Mouse (Mus musculus): Measurements from ENCODE around the gene Aadac. TPM values are rescaled to one million over a fixed set of nuclear protein-coding genes. Genes with fewer than 3 reads are reported as not detected.

The Aadac gene
- not detected in 2 replicates for total RNA-seq (2017)

DNA sequence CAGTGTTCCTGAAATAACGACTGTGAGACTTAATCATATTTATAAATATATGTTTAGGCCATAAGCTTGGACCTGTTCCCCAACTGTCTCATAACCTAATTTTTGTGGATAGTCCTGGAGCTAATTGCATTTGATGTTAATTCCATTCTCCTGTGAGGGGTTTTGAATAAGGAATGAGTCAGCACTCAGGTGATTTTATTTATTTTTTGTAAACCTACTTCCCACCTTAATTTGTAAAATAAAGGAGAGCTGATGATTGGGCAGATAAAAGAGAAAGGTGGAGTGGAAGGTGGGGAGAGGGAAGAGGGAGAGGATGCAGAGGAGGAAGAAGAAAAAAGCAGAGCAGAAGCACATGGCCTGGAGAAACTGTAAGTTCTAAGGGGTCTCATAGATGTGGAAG, at the start of gene Aadac:
Gene Aadac (plus strand): TSS at position 301 of the 400 bp plus-strand sequence.
- no peak for ATAC-seq (replicated peaks; ENCODE audit: low read depth, poor library complexity, severe bottlenecking)

GRCm38 (mm10) chr3:60003622-60004021, 21.9 kb upstream of the Aadac start:
- no peak for ATAC-seq (replicated peaks; ENCODE audit: low read depth, poor library complexity, severe bottlenecking)

DNA sequence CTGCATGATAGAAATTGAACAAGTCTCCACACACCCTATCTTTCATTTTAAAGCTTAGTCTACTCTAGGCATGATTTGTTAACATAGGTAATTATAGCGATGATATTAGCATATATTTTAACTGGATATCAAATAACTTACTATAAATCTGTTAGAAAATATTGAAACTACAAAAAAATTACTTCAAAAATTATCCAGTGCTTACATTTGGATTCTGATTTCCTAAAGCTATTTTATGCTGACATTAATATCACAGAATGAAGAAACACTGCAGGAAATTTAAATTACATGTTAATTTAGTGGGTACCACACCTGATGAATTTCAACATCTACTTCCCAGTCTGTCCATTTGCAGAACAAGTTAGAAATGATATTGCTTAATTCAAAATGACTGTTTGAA, 19.1 kb upstream of the Aadac start, which contains the start of gene Aadacl2:
Gene Aadacl2 (plus strand): TSS at position 301 of the 400 bp plus-strand sequence.
- ATAC-seq (replicated peaks; ENCODE audit: low read depth, poor library complexity, severe bottlenecking), result no peak

DNA sequence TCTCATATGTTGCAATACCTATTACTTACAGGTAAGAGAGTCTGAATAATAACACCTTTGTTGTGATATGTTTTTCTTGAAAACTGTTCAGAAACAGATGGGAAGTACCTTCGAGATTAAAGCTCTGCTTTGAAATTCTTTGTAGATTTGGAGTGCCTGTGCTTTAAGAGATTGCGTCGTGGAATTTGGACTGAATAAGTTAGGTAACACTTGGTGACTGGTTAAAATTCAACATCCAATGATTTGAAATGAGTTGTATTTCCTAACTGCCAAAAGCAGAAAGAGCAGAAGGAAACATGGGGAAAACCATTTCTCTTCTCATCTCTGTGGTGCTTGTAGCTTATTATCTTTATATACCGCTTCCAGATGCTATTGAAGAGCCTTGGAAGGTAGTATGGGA, 6.0 kb downstream of the Aadac start:
- no peak for ATAC-seq (replicated peaks; ENCODE audit: low read depth, poor library complexity, severe bottlenecking)

DNA sequence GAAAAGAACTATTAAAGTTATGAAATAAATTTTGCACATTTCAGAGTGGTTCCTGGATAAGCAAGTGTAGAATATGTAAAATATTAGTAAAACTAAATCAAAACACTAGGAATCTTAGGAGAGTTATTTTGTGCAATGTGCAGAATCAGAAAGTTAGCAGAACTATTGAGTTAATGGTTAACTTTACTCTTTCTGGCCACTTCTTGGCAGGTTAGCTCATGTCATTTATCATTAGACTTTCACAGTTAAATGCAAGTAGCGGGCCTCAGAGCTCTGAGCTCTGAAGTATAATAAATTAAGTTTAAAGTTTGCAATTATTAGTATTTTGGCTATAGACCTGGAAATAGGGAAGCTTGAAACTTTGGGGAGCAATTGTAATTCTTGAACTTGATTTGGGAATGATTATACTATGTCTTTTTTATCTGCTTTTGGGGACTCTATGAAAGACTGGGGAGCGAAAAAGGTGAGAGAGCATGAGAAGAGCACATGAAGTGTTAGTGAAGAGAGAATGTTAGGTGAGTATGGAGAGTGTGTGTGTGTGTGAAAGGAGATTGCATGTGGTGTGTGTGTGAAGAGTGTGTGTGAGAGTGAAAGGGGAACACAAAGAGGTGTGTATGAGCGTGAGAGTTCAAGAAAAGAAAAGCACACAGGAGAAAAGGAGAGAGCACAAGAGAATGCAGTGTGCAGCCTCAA, 20.9 kb downstream of the Aadac start:
- no peak for ATAC-seq (replicated peaks; ENCODE audit: low read depth, poor library complexity, severe bottlenecking)

GRCm38 (mm10) chr3:60053231-60053927, 27.9 kb downstream of the Aadac start:
- ATAC-seq (replicated peaks; ENCODE audit: low read depth, poor library complexity, severe bottlenecking), result no peak

DNA sequence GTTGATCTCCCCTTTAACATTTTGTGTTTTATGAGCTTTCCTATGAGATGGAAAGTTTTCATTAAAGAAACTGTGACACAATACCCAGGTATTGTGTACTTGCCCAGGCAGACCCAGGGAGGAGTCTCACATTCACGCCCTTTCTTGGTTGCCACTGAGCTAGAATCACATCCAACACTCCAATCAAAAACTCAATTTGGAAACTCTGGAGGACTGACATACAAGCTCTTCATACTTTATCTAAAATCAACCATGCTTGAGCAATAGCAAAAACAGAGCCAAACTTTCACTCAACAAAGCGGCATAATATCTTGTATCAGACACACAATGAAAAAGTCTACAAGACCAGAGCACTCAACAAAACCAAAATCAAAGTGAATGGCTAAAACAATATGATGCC, 28.4 kb downstream of the Aadac start:
- no peak for ATAC-seq (replicated peaks; ENCODE audit: low read depth, poor library complexity, severe bottlenecking)

GRCm38 (mm10) chr3:60056451-60056850, 30.9 kb downstream of the Aadac start:
- peak; percentile 65; the same call in 1 of the 2 replicates for ATAC-seq (replicated peaks; ENCODE audit: low read depth, poor library complexity, severe bottlenecking)

DNA sequence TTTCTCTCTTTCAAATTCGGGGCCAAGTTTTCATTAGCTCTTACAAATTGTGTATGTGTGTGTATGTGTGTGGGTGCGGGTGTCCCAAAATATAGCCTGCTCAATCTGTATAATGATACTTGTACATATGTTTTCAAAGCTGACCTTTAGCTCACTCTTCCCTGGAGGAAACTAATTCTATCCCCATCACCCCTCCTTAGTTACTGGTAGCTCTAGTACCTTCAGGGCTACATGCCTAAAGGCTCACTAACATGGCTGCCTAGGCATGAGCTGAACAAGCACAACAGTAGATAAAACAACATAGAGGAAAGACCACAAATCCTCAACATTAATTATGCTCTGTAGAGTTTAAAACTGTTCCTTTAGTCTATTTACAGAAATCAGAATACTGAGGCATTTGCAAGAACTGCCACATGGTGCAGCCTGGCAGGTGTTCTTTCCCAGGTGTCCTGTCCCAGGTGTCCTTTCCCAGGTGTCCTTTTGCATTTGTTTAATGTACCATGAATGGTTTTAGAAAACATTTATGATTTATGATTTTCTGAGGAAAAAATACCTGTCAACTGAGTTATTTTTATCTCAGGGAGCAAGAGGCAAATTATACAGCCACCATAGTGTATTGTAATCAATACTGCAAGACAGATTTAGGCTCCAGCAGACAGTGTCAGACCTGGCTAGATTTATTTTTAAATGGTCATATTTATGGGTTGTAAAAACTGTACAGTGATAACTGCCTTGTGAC, 31.7 kb downstream of the Aadac start:
- no peak for ATAC-seq (replicated peaks; ENCODE audit: low read depth, poor library complexity, severe bottlenecking)

DNA sequence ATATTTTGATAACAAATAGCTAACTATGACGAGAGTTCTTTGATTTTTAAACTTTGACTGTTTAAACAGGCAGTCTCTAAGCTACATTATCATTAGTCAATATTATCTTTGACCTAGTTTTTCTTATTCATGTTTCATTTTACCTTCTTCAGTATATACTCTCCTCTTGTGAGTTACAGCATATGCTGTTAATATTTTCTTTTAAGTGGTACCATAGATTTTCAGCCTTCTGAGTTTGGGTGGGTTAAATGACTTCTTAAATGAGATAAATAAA, 32.2 kb downstream of the Aadac start:
- ATAC-seq (replicated peaks; ENCODE audit: low read depth, poor library complexity, severe bottlenecking), result no peak

DNA sequence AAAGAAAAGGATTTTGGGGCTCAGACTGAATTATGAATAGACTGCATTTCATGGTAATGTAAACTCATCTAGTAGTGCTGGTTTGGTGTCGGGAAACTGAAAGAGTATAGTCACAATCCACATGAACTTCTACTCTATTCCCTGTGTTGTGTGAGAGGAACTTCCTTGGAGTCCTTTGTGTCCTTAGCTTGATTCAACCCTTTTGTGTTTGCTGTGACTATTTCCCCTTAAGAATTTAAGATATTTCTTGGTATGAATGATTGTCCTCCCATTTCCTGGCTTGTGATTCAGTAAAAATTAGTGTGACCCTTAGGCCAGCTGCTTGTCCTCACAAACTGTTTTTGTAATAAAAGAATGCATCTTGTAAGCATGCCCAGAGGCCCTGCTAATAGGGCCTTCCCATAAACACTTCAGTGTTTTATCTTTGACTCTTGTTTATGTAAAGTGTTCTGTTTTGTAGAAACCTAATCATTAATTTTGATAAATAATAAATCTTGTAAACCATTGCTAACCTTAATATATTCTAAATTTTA, 53.4 kb downstream of the Aadac start:
- ATAC-seq (replicated peaks; ENCODE audit: low read depth, poor library complexity, severe bottlenecking), result no peak

DNA sequence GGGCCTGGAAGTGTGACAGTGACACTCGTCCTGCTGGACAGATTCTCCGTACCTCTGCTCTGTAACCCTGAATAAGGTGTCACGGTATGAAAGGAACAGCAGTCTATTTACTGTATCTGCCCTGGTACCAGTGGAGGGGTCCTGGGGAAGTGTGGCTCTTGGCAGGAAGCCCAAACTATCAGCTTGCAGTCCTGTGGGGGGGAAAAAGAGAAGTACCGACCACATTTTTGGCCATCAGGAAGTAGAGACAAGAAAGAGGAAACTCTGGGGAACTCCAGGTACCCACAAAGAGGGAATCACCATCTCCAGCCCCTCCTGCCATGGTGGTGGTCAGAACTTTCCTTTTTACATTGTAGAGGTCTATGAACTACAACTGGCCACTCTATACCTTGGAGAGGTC, 55.1 kb downstream of the Aadac start:
- ATAC-seq (replicated peaks; ENCODE audit: low read depth, poor library complexity, severe bottlenecking), result peak; percentile 95

GRCm38 (mm10) chr3:60081648-60082047, 56.1 kb downstream of the Aadac start, which contains the start of gene Sucnr1:
Gene Sucnr1 (plus strand): TSS chr3:60081869.
- no peak for ATAC-seq (replicated peaks; ENCODE audit: low read depth, poor library complexity, severe bottlenecking)

DNA sequence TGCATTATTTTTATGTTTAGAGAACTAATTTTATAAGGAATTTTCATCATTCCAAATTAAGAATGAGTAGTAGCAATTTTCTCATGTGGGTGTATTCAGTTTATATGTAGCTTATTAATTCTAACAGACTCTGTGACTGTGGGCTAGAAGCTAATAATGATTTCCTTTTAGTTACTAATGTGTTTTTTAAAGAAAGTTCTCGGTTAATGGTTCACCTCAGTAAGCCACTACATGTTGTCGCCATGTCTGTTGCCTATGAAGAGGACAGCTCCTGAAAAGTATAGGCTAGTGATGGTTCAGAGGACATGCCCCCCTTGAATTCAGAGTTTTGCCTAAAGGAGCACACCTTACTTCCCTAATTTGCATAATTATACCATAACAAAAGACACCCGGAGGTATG, 57.2 kb downstream of the Aadac start:
- no peak for ATAC-seq (replicated peaks; ENCODE audit: low read depth, poor library complexity, severe bottlenecking)

DNA sequence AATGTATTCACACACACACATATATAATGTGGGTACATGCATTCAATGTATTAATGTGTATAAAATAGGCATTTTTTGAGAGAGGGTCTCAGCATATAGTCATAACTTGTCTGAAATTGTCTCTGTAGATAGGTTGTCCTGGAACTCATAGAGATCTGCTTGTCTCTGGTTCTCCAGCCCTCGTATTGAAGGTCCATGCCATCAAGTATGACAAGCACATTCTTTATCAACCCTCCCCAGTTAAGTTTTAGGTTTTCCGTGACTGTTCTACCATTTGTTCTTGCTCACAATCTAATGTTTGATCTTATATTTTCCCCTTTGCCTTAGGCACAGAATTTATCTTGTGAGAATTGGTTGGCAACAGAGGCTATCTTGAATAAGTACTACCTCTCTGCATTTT, 60.2 kb downstream of the Aadac start:
- no peak for ATAC-seq (replicated peaks; ENCODE audit: low read depth, poor library complexity, severe bottlenecking)

Other genes starting within 250 kb of the Aadac start
- gene Gm8298, start 164.7 kb upstream of the Aadac start, total RNA-seq (2017), result not detected in 2 replicates
- gene C130079G13Rik, start 100.5 kb upstream of the Aadac start, total RNA-seq (2017), result not detected in 2 replicates
- gene Aadacl2, start 19.0 kb upstream of the Aadac start, total RNA-seq (2017), result not detected in 2 replicates
- gene Sucnr1, start 56.2 kb downstream of the Aadac start, total RNA-seq (2017), result not detected in 2 replicates

All from common myeloid progenitor, adult 5-6 weeks (primary cell).